Mouse (Mus musculus) liver, postnatal 0 days (tissue): ENCODE measurements around the gene Ankrd13b. TPM values are rescaled to one million over a fixed set of nuclear protein-coding genes. Genes with fewer than 3 reads are reported as not detected.

ENCODE experiments used
- ATAC-seq: fragments of 200-750 bp; cut with Nextera tagmentation; 2 replicates; pipeline ENCODE4 v1.8.0; 2017; ENCODE audit warnings: mild to moderate bottlenecking, moderate library complexity
- DNase-seq: peaks from one replicate; pipeline ENCODE4 v3.0.0-alpha.2; 2016
- H3K27ac ChIP-seq: fragments of 300-500 bp; sonication (generic); 2 replicates; pipeline ENCODE4 v1.5.1; 2014; ENCODE audit warnings: antibody characterized with exemption, moderate library complexity, mild to moderate bottlenecking, low read depth
- H3K27me3 ChIP-seq: fragments of 300-500 bp; sonication (generic); 2 replicates; pipeline ENCODE4 v1.6.1; 2014; ENCODE audit warnings: low read length, control low read depth, mixed read lengths; ENCODE audit not compliant: insufficient read depth
- H3K36me3 ChIP-seq: fragments of 300-500 bp; sonication (generic); replicated peaks from 2 replicates; pipeline ENCODE4 v1.6.1; 2014; ENCODE audit warnings: mild to moderate bottlenecking, control low read depth, low read length, moderate library complexity, mixed read lengths; ENCODE audit not compliant: insufficient read depth
- H3K4me1 ChIP-seq: fragments of 300-500 bp; sonication (generic); 2 replicates; pipeline ENCODE4 v1.6.1; 2014; ENCODE audit warnings: antibody characterized with exemption, mild to moderate bottlenecking, control low read depth; ENCODE audit not compliant: insufficient read depth
- H3K4me2 ChIP-seq: fragments of 300-500 bp; sonication (generic); 2 replicates; pipeline ENCODE4 v1.6.1; 2014; ENCODE audit warnings: low read depth, mild to moderate bottlenecking, low read length, moderate library complexity, mixed read lengths
- H3K4me3 ChIP-seq: fragments of 300-500 bp; sonication (generic); 2 replicates; pipeline ENCODE4 v1.5.1; 2014; ENCODE audit warnings: low read depth, low read length
- H3K9ac ChIP-seq: fragments of 300-500 bp; sonication (generic); replicated peaks from 2 replicates; pipeline ENCODE4 v1.6.1; 2014; ENCODE audit warnings: mild to moderate bottlenecking, moderate library complexity
- H3K9me3 ChIP-seq: fragments of 300-500 bp; sonication (generic); 2 replicates; pipeline ENCODE4 v1.6.1; 2016; ENCODE audit warnings: mild to moderate bottlenecking, control low read depth, low read length, mixed read lengths
- CTCF ChIP-seq: sonication (generic); IDR thresholded peaks from 2 replicates; pipeline ENCODE4 v1.5.1; 2016; ENCODE audit warnings: antibody characterized with exemption, low read depth
- EP300 ChIP-seq: IDR thresholded peaks from 2 replicates; pipeline ENCODE4 v1.6.1; 2016; ENCODE audit warnings: antibody characterized with exemption, low read depth, mild to moderate bottlenecking
- WGBS: fragments of 180-500 bp; shearing (Covaris S2); extraction: QIAGEN DNeasy Blood & Tissue Kit; methylation state at CpG from one replicate; pipeline ENCODE4 v1.1.7; 2014; ENCODE audit not compliant: insufficient replicate concordance; 5-methylcytosine and 5-hydroxymethylcytosine counted together
- polyA plus RNA-seq: library from polyadenylated mRNA; unstranded; fragments of >200 nt; fragmentation: Nextera tagmentation; extraction: Ambion mirVana; gene quantifications from 2 replicates; pipeline ENCODE4 v1.2.1, GENCODE M21; 2015

Ankrd13b gene
- polyA plus RNA-seq, 1 experiment from 2014 or later = 0.53 TPM

DNA sequence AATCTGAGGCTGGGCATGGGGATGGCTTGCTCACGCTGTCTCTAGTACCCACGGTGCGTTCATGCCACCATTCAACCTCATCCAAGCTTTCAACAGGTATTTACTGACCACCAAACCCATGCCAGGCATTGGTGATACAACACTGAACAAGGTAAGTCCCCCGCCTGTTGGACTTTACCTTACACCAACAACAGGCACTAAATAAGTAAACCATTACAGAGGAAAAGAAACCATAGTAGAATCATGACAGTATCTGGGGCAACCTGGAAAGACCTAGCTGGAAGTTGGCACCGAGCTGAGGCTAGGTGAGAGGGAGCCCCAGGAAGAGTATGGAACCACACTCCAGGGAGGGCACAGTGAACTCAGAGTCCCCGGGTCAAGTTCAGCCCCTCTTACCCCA, 12.6 kb downstream of the Ankrd13b start:
- Histone ChIP-seq H3K36me3 (no peaks in the 10 kb centered on the region), H3K27ac (0 out of 2 replicates have a peak overlapping the region, but pooled peaks have one; percentile 22), H3K27me3 (no peaks in the 10 kb centered on the region), H3K9ac (no peak overlapping the region), H3K9me3 (no peaks in the 10 kb centered on the region), H3K4me1 (peaks cover 7% of the 10 kb centered on the region), H3K4me2 (no peak overlapping the region), H3K4me3 (no peak overlapping the region)
- DNase-seq = no peak
- WGBS = 65% methylated on average over 6 of the region's 6 CpGs
- TF ChIP-seq EP300 (no peak), CTCF (no peak)
- ATAC-seq = peak; percentile 89

DNA sequence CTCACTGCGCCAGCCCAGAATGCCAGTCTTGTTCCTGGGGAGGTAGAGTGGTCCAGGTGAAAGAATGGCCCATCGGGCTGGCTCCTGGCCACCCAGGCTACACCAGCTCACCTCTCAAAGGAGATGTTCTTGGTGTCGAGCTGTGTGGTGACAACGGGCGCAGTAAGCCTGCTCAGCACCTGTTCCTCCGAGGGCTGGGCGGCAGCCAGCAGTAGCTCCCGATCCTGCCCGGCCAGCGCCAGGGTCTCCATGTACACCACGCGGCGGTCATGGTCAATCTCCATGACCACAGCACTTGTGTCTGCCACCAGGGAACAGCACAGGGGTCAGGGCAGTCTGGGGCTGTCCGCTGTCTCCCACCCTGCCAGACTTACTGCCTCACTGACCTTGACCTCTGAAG, 13.3 kb downstream of the Ankrd13b start:
- H3K9me3 ChIP-seq = no peaks in the 10 kb centered on the region
- no peak for TF ChIP-seq EP300
- no peak for TF ChIP-seq CTCF
- 90% methylated on average over 14 of the region's 14 CpGs for WGBS
- H3K4me2 ChIP-seq = no peak overlapping the region
- ATAC-seq (no peak), DNase-seq (no peak)
- H3K4me3 ChIP-seq = no peak overlapping the region
- H3K4me1 ChIP-seq = peaks cover 7% of the 10 kb centered on the region
- H3K36me3 ChIP-seq = no peaks in the 10 kb centered on the region
- H3K27ac ChIP-seq = no peak overlapping the region
- no peaks in the 10 kb centered on the region for H3K27me3 ChIP-seq
- H3K9ac ChIP-seq = no peak overlapping the region

DNA sequence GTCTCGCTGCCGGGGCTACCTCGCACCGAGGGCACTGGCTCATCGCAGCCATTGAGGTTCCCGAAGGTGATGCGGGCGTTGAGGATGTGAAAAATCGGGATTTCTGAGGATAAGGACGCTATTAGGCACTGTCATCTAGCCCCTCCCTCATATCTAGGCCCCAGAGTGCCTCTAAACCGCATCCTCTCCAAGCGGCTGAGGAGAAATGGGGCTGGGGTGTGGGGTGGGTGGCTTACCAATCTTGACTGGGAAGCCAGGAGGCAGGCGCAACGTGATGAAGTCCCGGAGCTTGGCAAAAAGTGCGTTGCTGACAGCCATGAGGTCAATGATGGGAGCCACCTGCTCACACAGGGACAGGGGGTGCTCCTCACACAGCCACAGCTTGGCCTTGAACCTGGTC, 16.7 kb downstream of the Ankrd13b start:
- WGBS = 88% methylated on average over 16 of the region's 16 CpGs
- H3K36me3 ChIP-seq = no peaks in the 10 kb centered on the region
- no peak for ATAC-seq
- H3K9ac ChIP-seq = no peak overlapping the region
- H3K27ac ChIP-seq = no peak overlapping the region
- H3K9me3 ChIP-seq = no peaks in the 10 kb centered on the region
- TF ChIP-seq CTCF = no peak
- TF ChIP-seq EP300 = no peak
- H3K4me2 ChIP-seq = no peak overlapping the region
- H3K4me1 ChIP-seq = peaks cover 6% of the 10 kb centered on the region
- no peak for DNase-seq
- no peaks in the 10 kb centered on the region; the same call in 1 of the 2 replicates for H3K27me3 ChIP-seq
- no peak overlapping the region for H3K4me3 ChIP-seq

DNA sequence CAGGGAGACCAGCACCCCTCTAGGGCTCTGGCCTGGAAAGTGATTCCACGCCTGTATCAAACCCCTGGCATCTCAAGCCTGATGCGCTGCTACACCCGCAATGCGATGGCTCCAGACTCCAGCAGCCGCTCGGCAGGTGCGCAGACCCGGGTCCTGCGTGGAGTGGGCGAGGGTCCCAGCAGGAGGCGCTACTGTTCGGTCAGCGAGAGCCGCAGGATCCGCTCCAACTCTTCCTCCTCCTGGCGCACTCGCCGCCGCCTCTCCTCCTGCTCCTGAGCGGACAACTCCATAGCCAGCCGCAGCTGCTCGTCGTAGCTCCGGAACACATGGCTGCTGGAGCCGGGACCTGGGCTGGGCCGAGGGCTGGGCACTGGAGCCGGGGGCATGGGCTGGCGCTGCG, 18.1 kb downstream of the Ankrd13b start:
- H3K9ac ChIP-seq = no peak overlapping the region
- H3K4me3 ChIP-seq = no peak overlapping the region
- peaks cover 7% of the 10 kb centered on the region for H3K4me1 ChIP-seq
- 83% methylated on average over 29 of the region's 29 CpGs for WGBS
- DNase-seq (no peak), ATAC-seq (no peak)
- H3K27ac ChIP-seq = no peak overlapping the region
- H3K36me3 ChIP-seq = no peaks in the 10 kb centered on the region
- peaks cover 13% of the 10 kb centered on the region for H3K27me3 ChIP-seq
- H3K9me3 ChIP-seq = no peaks in the 10 kb centered on the region
- H3K4me2 ChIP-seq = no peak overlapping the region
- no peak for TF ChIP-seq CTCF
- TF ChIP-seq EP300 = no peak

DNA sequence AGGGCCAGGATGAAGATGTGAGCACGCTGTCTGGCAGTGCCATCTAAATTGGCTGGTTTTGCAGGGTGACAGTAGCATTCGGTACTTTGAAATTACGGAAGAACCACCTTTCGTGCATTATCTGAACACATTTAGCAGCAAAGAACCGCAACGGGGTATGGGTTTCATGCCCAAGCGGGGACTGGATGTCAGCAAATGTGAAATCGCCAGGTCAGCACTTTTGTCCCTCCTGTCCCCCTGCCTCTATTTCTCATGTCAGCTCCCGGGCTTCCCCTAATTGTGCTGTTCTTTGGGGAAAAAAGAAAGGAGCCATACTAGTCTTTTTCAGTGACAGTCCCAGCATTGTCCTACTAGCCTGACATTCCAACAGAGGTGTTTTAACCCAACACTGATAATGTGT, 21.1 kb downstream of the Ankrd13b start:
- no peak for ATAC-seq
- Histone ChIP-seq H3K27ac (no peak overlapping the region), H3K9ac (no peak overlapping the region), H3K27me3 (peaks cover 39% of the 10 kb centered on the region), H3K36me3 (no peaks in the 10 kb centered on the region), H3K4me1 (peaks cover 7% of the 10 kb centered on the region), H3K4me2 (no peak overlapping the region), H3K9me3 (no peaks in the 10 kb centered on the region), H3K4me3 (no peak overlapping the region)
- WGBS = 81% methylated on average over 9 of the region's 9 CpGs
- TF ChIP-seq EP300 = no peak
- no peak for TF ChIP-seq CTCF
- DNase-seq = no peak

DNA sequence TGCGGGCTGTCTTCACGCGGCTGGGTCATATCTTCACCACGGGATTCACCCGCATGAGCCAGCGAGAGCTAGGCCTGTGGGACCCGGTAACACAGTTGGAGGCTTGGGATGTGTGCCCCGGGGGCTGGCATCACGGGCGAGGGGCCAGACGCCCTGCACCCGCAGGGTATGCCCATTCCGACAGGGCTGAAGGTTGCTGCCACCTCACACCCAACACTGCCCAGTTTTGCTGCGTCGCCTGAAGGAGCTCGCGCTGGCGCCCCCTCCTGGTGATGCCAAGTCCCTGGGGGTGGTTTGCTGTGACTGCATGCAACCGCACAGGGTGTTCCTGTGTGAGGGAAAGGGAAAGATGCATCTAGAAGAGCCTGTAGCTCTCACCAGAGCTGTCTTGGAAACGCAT, 21.7 kb downstream of the Ankrd13b start:
- no peak overlapping the region for H3K27ac ChIP-seq
- no peak overlapping the region for H3K9ac ChIP-seq
- H3K36me3 ChIP-seq = no peaks in the 10 kb centered on the region
- H3K4me2 ChIP-seq = peak overlapping the region; percentile 49
- 9% methylated on average over 20 of the region's 20 CpGs for WGBS
- ATAC-seq (0 out of 2 replicates have a peak, but pooled peaks have one; percentile 28), DNase-seq (peak; percentile 86)
- no peaks in the 10 kb centered on the region for H3K9me3 ChIP-seq
- peak; percentile 88 for TF ChIP-seq CTCF
- TF ChIP-seq EP300 = no peak
- H3K4me3 ChIP-seq = no peak overlapping the region
- H3K27me3 ChIP-seq = peaks cover 45% of the 10 kb centered on the region
- H3K4me1 ChIP-seq = peaks cover 7% of the 10 kb centered on the region

DNA sequence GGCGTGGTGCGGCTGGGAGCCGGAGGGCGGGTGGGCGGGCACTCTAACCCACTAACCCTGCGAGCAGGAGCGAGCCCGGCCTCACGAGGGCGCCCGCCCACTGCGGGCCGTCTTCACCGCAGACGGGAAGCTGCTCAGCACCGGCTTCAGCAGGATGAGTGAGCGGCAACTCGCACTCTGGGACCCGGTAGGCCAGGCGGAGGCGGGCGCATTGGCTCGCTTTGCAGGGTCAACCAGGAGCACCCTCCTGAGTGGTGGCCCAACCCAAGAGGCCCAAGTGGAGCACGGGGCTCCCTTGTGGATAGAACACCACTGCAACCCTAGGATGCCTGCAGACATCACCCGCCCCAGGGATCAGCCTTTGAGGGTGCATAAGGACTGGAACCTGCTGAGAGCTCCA, 22.3 kb downstream of the Ankrd13b start:
- peak overlapping the region; percentile 49; the same call in 1 of the 2 replicates for H3K4me2 ChIP-seq
- H3K4me3 ChIP-seq = 0 out of 2 replicates have a peak overlapping the region, but pooled peaks have one; percentile 10
- WGBS = 2% methylated on average over 25 of the region's 25 CpGs
- no peaks in the 10 kb centered on the region for H3K9me3 ChIP-seq
- H3K9ac ChIP-seq = no peak overlapping the region
- peaks cover 13% of the 10 kb centered on the region for H3K4me1 ChIP-seq
- DNase-seq (peak; percentile 83), ATAC-seq (peak; percentile 70)
- no peaks in the 10 kb centered on the region for H3K36me3 ChIP-seq
- no peak overlapping the region for H3K27ac ChIP-seq
- TF ChIP-seq EP300 (no peak), CTCF (peak; percentile 76)
- peaks cover 51% of the 10 kb centered on the region for H3K27me3 ChIP-seq
